Mouse (Mus musculus) midbrain, embryonic 13.5 days (tissue): ENCODE results near the gene Lilra5. TPM values are rescaled to one million over a fixed set of nuclear protein-coding genes. Genes with fewer than 3 reads are reported as not detected.
"Not testable (repeated sequence)": the region's sequence is repeated elsewhere in the genome, so short reads cannot be mapped to it uniquely, and the experiment has no call there.

ENCODE experiments used
- ATAC-seq: fragments of 200-750 bp; cut with Nextera tagmentation; 2 replicates; pipeline ENCODE4 v1.8.0; 2017; ENCODE audit warnings: mild to moderate bottlenecking, moderate TSS enrichment, moderate library complexity
- H3K27ac ChIP-seq: fragments of 300-500 bp; sonication (generic); 2 replicates; pipeline ENCODE4 v1.5.1; 2015; ENCODE audit warnings: inconsistent platforms, mild to moderate bottlenecking, moderate library complexity
- H3K27me3 ChIP-seq: fragments of 300-500 bp; sonication (generic); 2 replicates; pipeline ENCODE4 v1.6.1; 2015; ENCODE audit warnings: mild to moderate bottlenecking, inconsistent platforms
- H3K36me3 ChIP-seq: fragments of 300-500 bp; sonication (generic); 2 replicates; pipeline ENCODE4 v1.6.1; 2015; ENCODE audit warnings: mild to moderate bottlenecking, inconsistent platforms
- H3K4me1 ChIP-seq: fragments of 300-500 bp; sonication (generic); replicated peaks from 2 replicates; pipeline ENCODE4 v1.6.1; 2015; ENCODE audit warnings: inconsistent platforms
- H3K4me2 ChIP-seq: fragments of 300-500 bp; sonication (generic); replicated peaks from 2 replicates; pipeline ENCODE4 v1.6.1; 2015; ENCODE audit warnings: moderate library complexity, mild to moderate bottlenecking, inconsistent platforms
- H3K4me3 ChIP-seq: fragments of 300-500 bp; sonication (generic); replicated peaks from 2 replicates; pipeline ENCODE4 v1.5.1; 2015; ENCODE audit warnings: mild to moderate bottlenecking, inconsistent platforms
- H3K9ac ChIP-seq: fragments of 300-500 bp; sonication (generic); replicated peaks from 2 replicates; pipeline ENCODE4 v1.6.1; 2015; ENCODE audit warnings: mild to moderate bottlenecking, inconsistent platforms
- H3K9me3 ChIP-seq: fragments of 300-500 bp; sonication (generic); 2 replicates; pipeline ENCODE4 v1.6.1; 2016; ENCODE audit warnings: mild to moderate bottlenecking, inconsistent platforms
- WGBS: fragments of 180-500 bp; shearing (Covaris S2); methylation state at CpG from one replicate; pipeline ENCODE4 v1.1.7; 2015; 5-methylcytosine and 5-hydroxymethylcytosine counted together
- polyA plus RNA-seq: library from polyadenylated mRNA; unstranded; fragments of >200 nt; fragmentation: Nextera tagmentation; extraction: Ambion mirVana; gene quantifications from 2 replicates; pipeline ENCODE4 v1.2.1, GENCODE M21; 2015

Gene Lilra5
- not detected in 2 replicates for polyA plus RNA-seq

DNA sequence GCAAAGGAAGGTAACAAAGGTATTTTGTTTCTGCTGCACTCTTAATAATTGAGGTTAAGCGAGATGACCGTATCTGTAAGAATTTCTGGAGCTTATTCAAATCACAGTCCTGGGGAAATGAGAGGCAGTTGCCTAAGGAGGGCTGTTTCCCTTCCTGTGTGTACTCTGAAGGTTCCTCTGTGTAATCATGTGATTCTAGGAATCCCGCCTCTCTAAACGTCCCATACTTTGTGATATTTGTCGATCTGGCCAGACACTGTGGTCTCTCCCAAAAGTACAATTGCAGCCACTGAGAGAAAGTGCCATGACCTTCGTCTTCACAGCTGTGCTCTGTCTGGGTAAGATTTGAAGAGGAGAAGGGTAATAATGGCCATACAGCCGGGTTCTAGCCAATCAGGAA lies at the start of gene Lilra5:
Lilra5 (plus strand) TSS at position 301 of the 400 bp plus-strand sequence.
- Histone ChIP-seq H3K4me2 (no peak within 1 kb of the TSS), H3K36me3 (no peaks in the 10 kb centered on the region), H3K4me1 (no peaks in the 10 kb centered on the region), H3K27me3 (no peaks in the 10 kb centered on the region), H3K9ac (no peak within 1 kb of the TSS), H3K27ac (no peak within 1 kb of the TSS), H3K4me3 (no peak within 1 kb of the TSS), H3K9me3 (no peaks in the 10 kb centered on the region)
- no peak for ATAC-seq
- WGBS, result 82% methylated on average over 7 of the region's 7 CpGs

DNA sequence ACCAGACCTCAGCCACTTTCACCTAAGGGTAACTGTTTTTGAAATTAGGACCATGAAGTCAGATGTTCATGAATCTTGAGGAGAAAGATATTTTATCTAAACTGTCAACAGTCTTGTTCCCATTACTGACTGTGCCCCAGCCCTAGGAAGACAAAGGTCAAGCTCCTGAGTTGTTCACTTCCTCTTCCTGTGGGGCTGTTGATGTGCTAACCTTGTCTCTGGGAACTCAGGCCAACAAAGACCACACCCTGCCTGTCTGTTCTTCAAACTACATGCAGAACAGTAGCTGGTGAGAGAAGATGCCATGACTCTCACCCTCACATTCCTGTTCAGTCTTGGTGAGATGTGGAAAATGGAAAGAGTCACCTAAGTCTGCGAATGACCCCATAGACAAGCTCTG lies 30.4 kb upstream of the Lilra5 start:
- no peaks in the 10 kb centered on the region for H3K4me1 ChIP-seq
- WGBS, result 76% methylated on average over 1 of the region's 1 CpGs
- no peak overlapping the region for H3K4me3 ChIP-seq
- H3K9ac ChIP-seq, result no peak overlapping the region
- no peaks in the 10 kb centered on the region for H3K27me3 ChIP-seq
- H3K9me3 ChIP-seq, result peaks cover 2% of the 10 kb centered on the region; the same call in 1 of the 2 replicates
- no peaks in the 10 kb centered on the region for H3K36me3 ChIP-seq
- ATAC-seq, result no peak
- no peak overlapping the region for H3K4me2 ChIP-seq
- no peak overlapping the region for H3K27ac ChIP-seq

- peaks cover 2% of the 10 kb centered on the region; the same call in 1 of the 2 replicates for H3K9me3 ChIP-seq
- no peak overlapping the region for H3K9ac ChIP-seq
- no peaks in the 10 kb centered on the region for H3K36me3 ChIP-seq
- no peaks in the 10 kb centered on the region for H3K27me3 ChIP-seq
- no peaks in the 10 kb centered on the region for H3K4me1 ChIP-seq
- ATAC-seq, result no peak
- no peak overlapping the region for H3K4me3 ChIP-seq
- 48% methylated on average over 2 of the region's 2 CpGs for WGBS
- no peak overlapping the region for H3K27ac ChIP-seq
- no peak overlapping the region for H3K4me2 ChIP-seq
Observed at GRCm38 (mm10) chr7:4208626-4209025, 28.9 kb upstream of the Lilra5 start.

GRCm38 (mm10) chr7:4213436-4213835 lies 24.1 kb upstream of the Lilra5 start:
- not testable (repeated sequence) for H3K4me1 ChIP-seq, H3K27ac ChIP-seq, H3K9me3 ChIP-seq, H3K36me3 ChIP-seq, H3K4me3 ChIP-seq, ATAC-seq, H3K4me2 ChIP-seq, H3K9ac ChIP-seq, H3K27me3 ChIP-seq

- 83% methylated on average over 2 of the region's 2 CpGs for WGBS
- no peak for ATAC-seq
Observed at GRCm38 (mm10) chr7:4215396-4215795, 22.2 kb upstream of the Lilra5 start.

GRCm38 (mm10) chr7:4215805-4216204 lies 21.7 kb upstream of the Lilra5 start:
- Histone ChIP-seq H3K4me2 (no peak overlapping the region), H3K4me3 (no peak overlapping the region), H3K27ac (no peak overlapping the region), H3K4me1 (no peaks in the 10 kb centered on the region), H3K9ac (no peak overlapping the region), H3K36me3 (no peaks in the 10 kb centered on the region), H3K27me3 (no peaks in the 10 kb centered on the region), H3K9me3 (no peaks in the 10 kb centered on the region)
- 72% methylated on average over 2 of the region's 2 CpGs for WGBS
- no peak for ATAC-seq

More at GRCm38 (mm10) chr7:4215396-4215795, 22.2 kb upstream of the Lilra5 start:
- H3K9me3 ChIP-seq, result no peaks in the 10 kb centered on the region
- H3K4me2 ChIP-seq, result no peak overlapping the region
- no peak overlapping the region for H3K4me3 ChIP-seq
- no peaks in the 10 kb centered on the region for H3K4me1 ChIP-seq
- H3K36me3 ChIP-seq, result no peaks in the 10 kb centered on the region
- no peak overlapping the region for H3K27ac ChIP-seq
- no peaks in the 10 kb centered on the region for H3K27me3 ChIP-seq
- no peak overlapping the region for H3K9ac ChIP-seq

GRCm38 (mm10) chr7:4235536-4235935 lies 2.0 kb upstream of the Lilra5 start:
- no peak overlapping the region for H3K4me3 ChIP-seq
- no peaks in the 10 kb centered on the region for H3K9me3 ChIP-seq
- H3K36me3 ChIP-seq, result no peaks in the 10 kb centered on the region
- no peak overlapping the region for H3K9ac ChIP-seq
- no peak for ATAC-seq
- no peak overlapping the region for H3K4me2 ChIP-seq
- H3K4me1 ChIP-seq, result no peaks in the 10 kb centered on the region
- H3K27ac ChIP-seq, result no peak overlapping the region
- no peaks in the 10 kb centered on the region for H3K27me3 ChIP-seq

- ATAC-seq, result no peak
- Histone ChIP-seq H3K4me3 (no peak overlapping the region), H3K4me1 (no peaks in the 10 kb centered on the region), H3K4me2 (no peak overlapping the region), H3K9me3 (no peaks in the 10 kb centered on the region), H3K27ac (no peak overlapping the region), H3K36me3 (no peaks in the 10 kb centered on the region), H3K9ac (no peak overlapping the region), H3K27me3 (no peaks in the 10 kb centered on the region)
- WGBS, result 80% methylated on average over 6 of the region's 6 CpGs
Observed at GRCm38 (mm10) chr7:4239038-4239721, 1.6 kb downstream of the Lilra5 start.

GRCm38 (mm10) chr7:4251211-4251610 lies 13.7 kb downstream of the Lilra5 start:
- not testable (repeated sequence) for H3K27ac ChIP-seq, H3K4me2 ChIP-seq, H3K9ac ChIP-seq, H3K9me3 ChIP-seq, H3K4me3 ChIP-seq, H3K4me1 ChIP-seq, H3K27me3 ChIP-seq, ATAC-seq, H3K36me3 ChIP-seq
- 83% methylated on average over 1 of the region's 1 CpGs for WGBS

DNA sequence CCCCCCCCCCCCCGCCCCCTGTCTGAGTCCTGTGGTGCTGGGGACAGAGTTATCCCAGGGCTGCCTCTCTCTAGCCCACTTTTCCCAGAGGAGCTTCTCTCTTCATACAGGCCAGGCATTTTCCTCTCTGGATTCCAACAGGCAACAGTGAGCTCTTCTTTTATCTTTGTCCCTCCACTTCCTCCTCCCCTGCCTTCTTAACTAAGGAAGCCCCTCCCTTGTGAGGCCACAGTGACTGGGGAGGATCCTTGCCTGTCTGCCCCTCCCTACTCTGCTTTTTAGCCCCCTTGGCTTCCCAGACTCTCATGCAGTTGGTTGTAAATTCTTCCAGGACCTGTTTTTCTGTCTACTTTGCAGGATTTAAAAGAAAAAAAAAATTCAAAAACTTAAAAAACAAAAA lies 18.5 kb downstream of the Lilra5 start:
- H3K4me3 ChIP-seq, H3K4me1 ChIP-seq, H3K9ac ChIP-seq, H3K36me3 ChIP-seq, ATAC-seq, H3K27ac ChIP-seq, H3K9me3 ChIP-seq, H3K27me3 ChIP-seq, H3K4me2 ChIP-seq: not testable (repeated sequence)
- WGBS, result no CpG with 5 or more reads among the region's 1 CpGs

- H3K4me3 ChIP-seq, H3K4me2 ChIP-seq, H3K36me3 ChIP-seq, H3K27me3 ChIP-seq, H3K27ac ChIP-seq, ATAC-seq, H3K9me3 ChIP-seq, H3K9ac ChIP-seq, H3K4me1 ChIP-seq: not testable (repeated sequence)
- WGBS, result 95% methylated on average over 1 of the region's 1 CpGs
Observed at GRCm38 (mm10) chr7:4260521-4260920, 23.0 kb downstream of the Lilra5 start.

DNA sequence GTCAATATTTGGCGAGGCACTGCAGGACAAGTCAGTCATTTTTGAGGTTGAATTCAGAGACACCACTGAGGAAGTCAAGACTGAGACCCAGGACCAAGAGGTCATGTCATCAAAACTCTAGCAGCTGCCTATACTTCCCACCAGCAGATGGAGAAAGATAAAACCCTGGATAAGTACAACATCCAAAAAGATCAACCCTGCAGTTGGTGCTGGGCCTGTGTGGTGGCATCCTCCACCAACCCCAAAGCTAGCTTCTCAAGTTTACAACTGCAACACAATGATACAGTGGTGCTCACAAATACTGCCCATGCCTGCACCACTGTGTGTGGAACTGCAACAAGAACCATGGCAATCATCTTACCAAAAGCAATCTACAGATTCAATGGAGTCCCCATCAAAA lies 34.6 kb downstream of the Lilra5 start:
- WGBS, result 63% methylated on average over 1 of the region's 1 CpGs
- H3K4me2 ChIP-seq, H3K9me3 ChIP-seq, H3K4me3 ChIP-seq, H3K4me1 ChIP-seq, H3K9ac ChIP-seq, ATAC-seq, H3K36me3 ChIP-seq, H3K27ac ChIP-seq, H3K27me3 ChIP-seq: not testable (repeated sequence)

DNA sequence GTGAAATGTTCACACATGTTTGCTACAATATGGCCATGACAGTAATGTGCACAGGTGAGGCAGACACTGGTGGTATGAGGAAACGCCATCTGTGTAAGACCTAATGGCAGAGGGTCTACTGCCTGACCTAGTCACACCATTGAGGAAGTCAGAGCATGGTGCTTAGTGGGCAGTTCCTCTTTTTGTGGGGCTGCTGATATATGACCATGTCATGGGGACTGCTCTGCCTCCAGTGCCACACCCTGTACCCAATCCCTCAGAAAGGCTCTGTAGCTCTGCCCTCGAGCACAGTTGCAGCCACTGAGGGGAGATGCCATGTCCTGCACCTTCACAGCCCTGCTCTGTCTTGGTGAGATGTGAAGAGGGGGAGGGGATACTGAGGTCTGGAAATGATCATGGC lies 36.3 kb downstream of the Lilra5 start:
- not testable (repeated sequence) for H3K36me3 ChIP-seq, H3K4me3 ChIP-seq, H3K4me1 ChIP-seq, H3K9ac ChIP-seq, H3K27ac ChIP-seq, H3K4me2 ChIP-seq, H3K9me3 ChIP-seq, ATAC-seq, H3K27me3 ChIP-seq
- 79% methylated on average over 2 of the region's 2 CpGs for WGBS
